Mouse (Mus musculus) gastrocnemius, adult 8-10 months (tissue): ENCODE results near the gene Dach2. TPM values are rescaled to one million over a fixed set of nuclear protein-coding genes. Genes with fewer than 3 reads are reported as not detected.

Experiments used
- total RNA-seq, 4 experiments: library from RNA; stranded (reverse); gene quantifications; 2 replicates each; pipeline ENCODE4 v1.2.4; 2022

Gene Dach2
- total RNA-seq, 4 experiments from 2014 or later: 1.6 to 3.8 (median 2.1) TPM

Other genes starting within 250 kb of the Dach2 start
- gene Chm, start 112.0 kb upstream of the Dach2 start, total RNA-seq: 10 to 100 TPM; 13.6 to 18.3 (median 16.5) TPM